In the genomic region with DNA sequence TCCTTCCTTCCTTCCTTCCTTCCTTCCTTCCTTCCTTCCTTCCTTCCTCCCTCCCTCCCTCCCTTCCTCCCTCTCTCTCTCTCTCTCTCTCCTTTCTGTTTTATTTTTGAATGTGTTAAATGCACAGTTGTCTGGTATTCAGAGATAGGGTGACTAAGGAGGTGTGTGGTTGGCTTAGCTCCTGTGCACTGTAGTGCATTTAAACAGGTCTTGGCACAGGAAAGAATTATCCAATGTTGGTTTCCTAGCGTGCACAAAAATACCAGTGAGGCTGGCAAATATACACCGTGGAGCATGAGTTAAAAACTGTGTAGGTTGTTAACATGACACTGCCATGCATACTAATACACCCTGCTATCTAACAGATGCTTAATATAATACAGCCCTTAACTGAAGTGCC, we compare ENCODE assay signal across 12 mouse cellular contexts.
"Had no signal": no experiment of that assay in that cellular context is flagged by ENCODE, and none has a peak within 500 bp of the region (broad histone marks: within the 10 kb centered on the region; RNA-seq: fewer than 3 reads in every experiment).

No protein-coding gene starts in this region.

- ATAC-seq: hindbrain, postnatal 0 days; intestine, embryonic 16.5 days; liver, embryonic 12.5 days had no signal

- DNase-seq: gastrocnemius, postnatal 14 days; gastrocnemius, postnatal 36 days; heart, adult 11 months; heart, adult 2 months; heart, postnatal 14 days; heart, postnatal 36 days; kidney, adult 11 months; kidney, adult 9 months; liver had no signal
